20 mouse cellular contexts compared by ENCODE assay signal in the genomic region with DNA sequence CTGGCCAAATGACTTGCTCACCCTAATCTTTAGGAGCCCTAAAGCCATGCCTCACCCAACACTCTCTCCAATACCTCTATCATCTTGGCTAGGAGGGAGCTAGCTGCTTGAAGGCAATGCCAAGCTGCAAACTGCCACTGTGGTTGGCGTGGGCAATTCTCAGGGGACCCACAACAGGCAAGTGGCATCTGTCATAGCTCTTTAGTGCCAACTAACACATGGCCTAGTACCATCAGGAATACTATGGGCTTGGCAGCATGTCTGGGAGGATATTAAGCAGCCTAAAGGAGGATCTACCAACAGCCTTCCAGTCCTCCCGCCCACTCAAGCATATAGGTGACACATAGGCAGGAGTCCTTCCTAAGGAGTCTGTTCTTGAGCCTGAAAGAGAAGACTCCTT. TPM values are rescaled to one million over a fixed set of nuclear protein-coding genes. Genes with fewer than 3 reads are reported as not detected.
A peak's percentile ranks its signal among the peaks of the same experiment; 100 is the strongest.
DNase-seq lines count a peak whose midpoint lies in the region; ATAC-seq and TF ChIP-seq lines count a peak whose summit lies in the region.
"Had no signal": no experiment of that assay in that cellular context is flagged by ENCODE, and none has a peak within 500 bp of the region (broad histone marks: within the 10 kb centered on the region; RNA-seq: fewer than 3 reads in every experiment).

No protein-coding gene starts in this region.

- ATAC-seq in hindbrain, embryonic 14.5 days (ENCODE audit: low FRiP score): peak; percentile 51; the same call in 1 of the 2 replicates
- ATAC-seq in hindbrain, embryonic 12.5 days (ENCODE audit: low FRiP score): no peak
- ATAC-seq in forebrain, postnatal 0 days: peak; percentile 47; the same call in 1 of the 2 replicates

- H3K27ac ChIP-seq in hindbrain, embryonic 14.5 days: no peak overlapping the region
- H3K27ac ChIP-seq in hindbrain, embryonic 12.5 days: no peak overlapping the region
- H3K27ac ChIP-seq in forebrain, postnatal 0 days (ENCODE audit: low read depth, low read length): no peak overlapping the region
- H3K27ac ChIP-seq: embryonic facial prominence, embryonic 15.5 days; macrophage; neural tube, embryonic 12.5 days had no signal

- no peaks in the 10 kb centered on the region for H3K27me3 ChIP-seq in hindbrain, embryonic 14.5 days (ENCODE audit: control insufficient read depth, insufficient read depth, low read length)
- H3K27me3 ChIP-seq in hindbrain, embryonic 12.5 days: no peaks in the 10 kb centered on the region
- no peaks in the 10 kb centered on the region for H3K27me3 ChIP-seq in forebrain, postnatal 0 days (ENCODE audit: insufficient read depth, low read length)
- H3K27me3 ChIP-seq: CH12.LX; embryonic facial prominence, embryonic 15.5 days; heart, embryonic 12.5 days; neural tube, embryonic 12.5 days had no signal

- TF ChIP-seq CTCF in forebrain, postnatal 0 days (IDR thresholded peaks at IDR 0.05; ENCODE audit: low read depth): no peak

- 89% methylated on average over 2 of the region's 2 CpGs for WGBS in hindbrain, embryonic 14.5 days
- WGBS in hindbrain, embryonic 12.5 days: 88% methylated on average over 2 of the region's 2 CpGs
- WGBS in forebrain, postnatal 0 days: 68% methylated on average over 2 of the region's 2 CpGs

- no peak overlapping the region for H3K9ac ChIP-seq in hindbrain, embryonic 14.5 days
- no peak overlapping the region for H3K9ac ChIP-seq in hindbrain, embryonic 12.5 days
- no peak overlapping the region for H3K9ac ChIP-seq in forebrain, postnatal 0 days
- H3K9ac ChIP-seq: embryonic facial prominence, embryonic 15.5 days; heart, embryonic 12.5 days; lung, embryonic 14.5 days; neural tube, embryonic 12.5 days had no signal

- no peak overlapping the region for H3K4me3 ChIP-seq in hindbrain, embryonic 14.5 days (replicated peaks; ENCODE audit: low read length)
- no peak overlapping the region for H3K4me3 ChIP-seq in hindbrain, embryonic 12.5 days
- H3K4me3 ChIP-seq in forebrain, postnatal 0 days (ENCODE audit: low read depth, low read length): no peak overlapping the region
- H3K4me3 ChIP-seq: embryonic facial prominence, embryonic 15.5 days; heart, embryonic 12.5 days; neural tube, embryonic 12.5 days had no signal

- H3K4me1 ChIP-seq in hindbrain, embryonic 14.5 days (replicated peaks; ENCODE audit: control insufficient read depth, insufficient read depth, low read length): no peaks in the 10 kb centered on the region
- H3K4me1 ChIP-seq in hindbrain, embryonic 12.5 days: no peaks in the 10 kb centered on the region
- no peaks in the 10 kb centered on the region for H3K4me1 ChIP-seq in forebrain, postnatal 0 days (ENCODE audit: insufficient read depth)
- H3K4me1 ChIP-seq: neural tube, embryonic 12.5 days had no signal

- no peaks in the 10 kb centered on the region for H3K36me3 ChIP-seq in hindbrain, embryonic 14.5 days (replicated peaks; ENCODE audit: control insufficient read depth, insufficient read depth)
- H3K36me3 ChIP-seq in hindbrain, embryonic 12.5 days: no peaks in the 10 kb centered on the region
- no peaks in the 10 kb centered on the region for H3K36me3 ChIP-seq in forebrain, postnatal 0 days (ENCODE audit: insufficient read depth)
- H3K36me3 ChIP-seq: embryonic facial prominence, embryonic 15.5 days; heart, embryonic 12.5 days; neural tube, embryonic 12.5 days had no signal

- DNase-seq in adrenal gland, postnatal 14 days: peak; percentile 43
- no peak for DNase-seq in adrenal gland, postnatal 25 days
- peak; percentile 38 for DNase-seq in hindbrain, embryonic 14.5 days (ENCODE audit: low spot score)
- peak; percentile 43 for DNase-seq in forebrain, postnatal 0 days
- peak; percentile 32 to 52 for DNase-seq in layer of hippocampus, postnatal 10 days (ENCODE audit: low spot score in 2 of 2)
- no peak for DNase-seq in heart, adult 8-10 months (ENCODE audit: low spot score)
- no peak for DNase-seq in spleen, postnatal 4 days (ENCODE audit: low spot score in 2 of 2)
- DNase-seq: cerebellum, adult 18-20 months; heart, postnatal 36 days; kidney, adult 8-10 months; kidney, postnatal 36 days; lung, embryonic 14.5 days; midbrain, embryonic 14.5 days had no signal

- no peaks in the 10 kb centered on the region for H3K9me3 ChIP-seq in hindbrain, embryonic 14.5 days (ENCODE audit: control insufficient read depth, low read length)
- H3K9me3 ChIP-seq in hindbrain, embryonic 12.5 days (replicated peaks): no peaks in the 10 kb centered on the region
- no peaks in the 10 kb centered on the region for H3K9me3 ChIP-seq in forebrain, postnatal 0 days (ENCODE audit: low read length)
- H3K9me3 ChIP-seq: embryonic facial prominence, embryonic 15.5 days; neural tube, embryonic 12.5 days had no signal

- no peak overlapping the region for H3K4me2 ChIP-seq in hindbrain, embryonic 14.5 days (replicated peaks)
- H3K4me2 ChIP-seq in hindbrain, embryonic 12.5 days (replicated peaks): no peak overlapping the region
- no peak overlapping the region for H3K4me2 ChIP-seq in forebrain, postnatal 0 days (ENCODE audit: low read depth)
- H3K4me2 ChIP-seq: embryonic facial prominence, embryonic 15.5 days; heart, embryonic 12.5 days; liver, embryonic 11.5 days; lung, embryonic 14.5 days; neural tube, embryonic 12.5 days had no signal

RNA-seq across cellular contexts. Expression of a gene that starts 33.3 kb away (rescaled TPM):
- total RNA-seq in adrenal gland, postnatal 14 days (2021): 1.5 and 2.3 TPM in 2 replicates
- 0.76 and 0.79 TPM in 2 replicates for total RNA-seq in adrenal gland, postnatal 25 days (2021)
- polyA plus RNA-seq in hindbrain, embryonic 14.5 days (2014; fragmentation: Nextera tagmentation; extraction: Ambion mirVana): 1.8 and 2.0 TPM in 2 replicates
- 8.1 and 8.3 TPM in 2 replicates for polyA plus RNA-seq in hindbrain, embryonic 12.5 days (2016; fragmentation: Nextera tagmentation; extraction: Ambion mirVana)
- total RNA-seq in forebrain, postnatal 0 days (2014; rRNA removed): 0.92 and 4.4 TPM in 2 replicates
- polyA plus RNA-seq in forebrain, postnatal 0 days (2015; fragmentation: Nextera tagmentation; extraction: Ambion mirVana): 0.63 and 1.3 TPM in 2 replicates
- 1 to 10 TPM; 5.6 to 6.8 TPM for total RNA-seq in layer of hippocampus, postnatal 10 days (2021)
- 1 to 10 TPM in 2 of 4 experiments, under 1 TPM in 2; 0.80 to 1.5 (median 0.99) TPM for total RNA-seq in heart, adult 8-10 months (2022)
- total RNA-seq: CH12.LX had no signal
- polyA plus RNA-seq: macrophage had no signal

Comparison
In these comparisons a context has a peak if more than half of its experiments do, and no peak if none do; other contexts are left out.
1. DNase-seq: peak in adrenal gland, postnatal 14 days (single experiment), hindbrain, embryonic 14.5 days (single experiment), forebrain, postnatal 0 days (single experiment) and layer of hippocampus, postnatal 10 days (2 of 2); none in adrenal gland, postnatal 25 days (single experiment), heart, adult 8-10 months (single experiment) and spleen, postnatal 4 days (0 of 2).